Mouse (Mus musculus): ENCODE data around the gene A3galt2. TPM values are rescaled to one million over a fixed set of nuclear protein-coding genes. Genes with fewer than 3 reads are reported as not detected.
A peak's percentile ranks its signal among the peaks of the same experiment; 100 is the strongest.

The A3galt2 gene
- polyA plus RNA-seq, 1 experiment from 2014 or later: 0.11 TPM

DNA sequence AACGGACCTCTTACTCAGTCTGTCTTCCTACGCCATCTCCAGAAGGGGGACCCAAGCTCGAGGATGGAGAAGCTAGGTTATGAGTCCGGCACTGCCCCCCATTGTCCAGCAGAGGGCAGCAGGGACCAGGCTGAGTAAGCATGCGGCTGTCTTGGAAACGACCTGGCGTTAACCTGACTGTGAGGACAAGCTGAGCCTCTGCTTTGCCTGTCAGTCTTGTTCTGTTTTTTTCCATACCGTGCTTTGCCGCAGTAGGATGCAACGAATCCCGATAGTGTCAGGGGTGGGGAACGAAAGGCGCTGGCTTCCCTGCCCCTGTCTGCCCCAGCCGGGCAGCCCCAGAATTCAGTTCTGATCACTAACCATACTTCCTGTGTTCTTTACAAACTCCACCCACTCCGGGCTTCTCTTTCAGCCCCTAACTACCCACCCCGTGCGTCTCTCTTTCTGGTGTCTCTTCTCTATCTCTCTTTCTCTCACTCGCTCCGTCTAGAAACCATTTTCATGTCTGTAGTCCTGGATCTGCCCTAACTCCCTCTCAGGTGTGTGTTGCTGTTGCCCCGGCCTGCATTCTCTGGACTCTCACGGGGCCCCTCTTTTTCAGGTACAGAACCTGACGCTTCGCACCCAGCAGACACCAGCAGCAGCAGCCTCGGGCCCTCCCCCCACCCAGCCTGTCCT lies 43.6 kb upstream of the A3galt2 start:
- Histone ChIP-seq H3K27ac (replicated peaks; ENCODE audit: low read depth, low read length) (no peak overlapping the region), H3K9me3 (replicated peaks; ENCODE audit: control insufficient read depth, low read length) (no peaks in the 10 kb centered on the region), H3K27me3 (ENCODE audit: control insufficient read depth, insufficient read depth, low read length) (no peaks in the 10 kb centered on the region), H3K4me3 (ENCODE audit: low read depth, low read length) (peak overlapping the region; percentile 9), H3K9ac (replicated peaks; ENCODE audit: low read length) (peak overlapping the region; percentile 45; the same call in 1 of the 2 replicates), H3K36me3 (replicated peaks; ENCODE audit: control insufficient read depth, insufficient read depth, low read depth, low read length) (no peaks in the 10 kb centered on the region), H3K4me1 (ENCODE audit: control insufficient read depth, insufficient read depth, low read length) (peaks cover 15% of the 10 kb centered on the region), H3K4me2 (ENCODE audit: low read depth, low read length) (peak overlapping the region; percentile 44)
- 3% methylated on average over 24 of the region's 24 CpGs for WGBS
- peak; percentile 96 for DNase-seq (ENCODE audit: low spot score)
- no peak; the same call in 1 of the 2 replicates for ATAC-seq (replicated peaks; ENCODE audit: insufficient number of reproducible peaks, low FRiP score, low TSS enrichment, low read depth)

DNA sequence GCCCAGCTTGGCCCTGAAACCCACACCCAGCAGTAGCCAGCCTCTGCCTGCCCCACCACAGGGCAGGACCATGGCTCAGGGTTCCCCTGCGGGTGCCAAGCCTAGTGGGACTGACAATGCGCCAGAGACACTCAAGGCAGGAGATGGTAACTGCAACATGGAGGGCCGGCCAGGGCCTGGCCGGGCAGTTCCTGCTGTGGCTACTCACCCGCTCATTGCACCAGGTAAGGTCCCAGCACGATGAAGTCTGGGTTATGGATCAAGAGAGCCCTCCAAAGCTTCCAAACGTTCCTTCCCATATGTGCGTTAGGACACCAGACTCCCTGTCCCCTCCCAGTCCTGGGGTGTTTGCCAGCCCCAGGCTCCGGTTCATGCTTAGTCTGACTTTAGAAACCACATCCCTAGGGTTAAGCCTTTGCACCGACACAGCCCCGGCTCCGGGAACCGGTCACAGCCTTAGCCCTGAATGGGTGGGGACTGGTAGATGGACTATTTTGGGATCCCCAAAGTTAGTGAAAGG lies 43.0 kb upstream of the A3galt2 start:
- DNase-seq (ENCODE audit: low spot score) (no peak), ATAC-seq (replicated peaks; ENCODE audit: insufficient number of reproducible peaks, low FRiP score, low TSS enrichment, low read depth) (no peak)
- Histone ChIP-seq H3K36me3 (replicated peaks; ENCODE audit: control insufficient read depth, insufficient read depth, low read depth, low read length) (no peaks in the 10 kb centered on the region), H3K4me1 (ENCODE audit: control insufficient read depth, insufficient read depth, low read length) (peaks cover 15% of the 10 kb centered on the region), H3K27ac (replicated peaks; ENCODE audit: low read depth, low read length) (no peak overlapping the region), H3K4me3 (ENCODE audit: low read depth, low read length) (peak overlapping the region; percentile 9; the same call in 1 of the 2 replicates), H3K27me3 (ENCODE audit: control insufficient read depth, insufficient read depth, low read length) (no peaks in the 10 kb centered on the region), H3K4me2 (ENCODE audit: low read depth, low read length) (peak overlapping the region; percentile 44), H3K9ac (replicated peaks; ENCODE audit: low read length) (peak overlapping the region; percentile 45; the same call in 1 of the 2 replicates), H3K9me3 (replicated peaks; ENCODE audit: control insufficient read depth, low read length) (no peaks in the 10 kb centered on the region)
- 33% methylated on average over 13 of the region's 13 CpGs for WGBS

GRCm38 (mm10) chr4:128712941-128713340 lies 42.2 kb upstream of the A3galt2 start:
- H3K4me2 ChIP-seq (ENCODE audit: low read depth, low read length): no peak overlapping the region
- H3K4me1 ChIP-seq (ENCODE audit: control insufficient read depth, insufficient read depth, low read length): peaks cover 15% of the 10 kb centered on the region
- no peak overlapping the region for H3K27ac ChIP-seq (replicated peaks; ENCODE audit: low read depth, low read length)

DNA sequence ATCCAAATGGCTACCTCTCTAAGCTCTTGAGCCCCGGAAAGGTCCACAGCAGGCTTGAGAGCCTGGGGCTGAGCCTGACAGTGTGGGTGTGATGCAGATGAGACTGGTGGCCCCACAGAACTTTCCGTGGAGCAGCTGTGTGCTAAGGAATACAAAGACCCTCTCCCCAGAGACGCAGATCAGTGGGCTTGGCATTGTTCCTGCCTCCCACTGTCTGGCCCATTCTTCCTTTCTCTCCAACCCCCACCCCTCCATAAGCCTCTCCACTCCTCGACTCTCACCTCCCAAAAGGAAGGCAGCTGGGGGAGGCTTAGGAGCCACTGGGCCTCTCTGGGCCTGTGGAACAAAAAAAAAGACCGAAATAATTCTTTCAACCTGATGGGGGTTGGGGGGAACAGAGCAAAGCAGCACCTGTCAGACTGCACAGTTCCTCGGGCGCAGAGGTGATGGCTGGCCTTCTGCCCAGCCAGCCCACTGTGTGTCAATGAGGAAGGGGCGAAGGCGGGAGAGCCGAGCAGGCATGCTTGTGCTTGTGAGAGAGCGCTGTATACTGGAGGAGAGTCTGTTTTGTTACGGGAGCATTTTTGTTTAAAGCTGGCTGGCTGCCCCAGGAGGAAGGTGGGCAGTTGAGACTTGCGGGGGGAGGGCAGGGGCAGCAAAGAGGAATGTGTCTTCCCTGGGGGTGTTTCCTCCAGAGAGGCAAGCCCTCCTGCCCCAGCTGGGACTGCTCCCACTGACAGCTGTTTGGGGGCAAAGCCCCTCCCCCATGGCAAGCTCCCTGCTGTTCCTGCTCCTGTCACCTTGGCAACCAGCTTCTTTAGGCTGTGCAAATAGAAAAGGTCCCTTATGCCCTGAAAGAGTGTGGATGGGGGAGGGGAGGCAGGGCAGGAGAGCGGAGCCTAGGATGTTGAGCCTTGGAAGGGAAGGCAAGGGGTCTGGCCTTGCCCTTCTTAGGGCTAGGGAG lies 39.6 kb upstream of the A3galt2 start:
- peak; percentile 95 for DNase-seq (ENCODE audit: low spot score)
- WGBS: 5% methylated on average over 14 of the region's 14 CpGs

More at GRCm38 (mm10) chr4:128712941-128713340, 42.2 kb upstream of the A3galt2 start:
- Histone ChIP-seq H3K9ac (replicated peaks; ENCODE audit: low read length) (no peak overlapping the region), H3K27me3 (ENCODE audit: control insufficient read depth, insufficient read depth, low read length) (no peaks in the 10 kb centered on the region), H3K36me3 (replicated peaks; ENCODE audit: control insufficient read depth, insufficient read depth, low read depth, low read length) (no peaks in the 10 kb centered on the region), H3K4me3 (ENCODE audit: low read depth, low read length) (no peak overlapping the region), H3K9me3 (replicated peaks; ENCODE audit: control insufficient read depth, low read length) (no peaks in the 10 kb centered on the region)
- 72% methylated on average over 6 of the region's 6 CpGs for WGBS
- ATAC-seq (replicated peaks; ENCODE audit: insufficient number of reproducible peaks, low FRiP score, low TSS enrichment, low read depth): no peak
- no peak for DNase-seq (ENCODE audit: low spot score)

GRCm38 (mm10) chr4:128716279-128716678 lies 38.9 kb upstream of the A3galt2 start:
- no peak for ATAC-seq (replicated peaks; ENCODE audit: insufficient number of reproducible peaks, low FRiP score, low TSS enrichment, low read depth)
- Histone ChIP-seq H3K9ac (replicated peaks; ENCODE audit: low read length) (peak overlapping the region; percentile 50; the same call in 1 of the 2 replicates), H3K9me3 (replicated peaks; ENCODE audit: control insufficient read depth, low read length) (no peaks in the 10 kb centered on the region), H3K27me3 (ENCODE audit: control insufficient read depth, insufficient read depth, low read length) (no peaks in the 10 kb centered on the region), H3K4me3 (ENCODE audit: low read depth, low read length) (no peak overlapping the region), H3K4me2 (ENCODE audit: low read depth, low read length) (peak overlapping the region; percentile 17), H3K27ac (replicated peaks; ENCODE audit: low read depth, low read length) (peak overlapping the region; percentile 77), H3K4me1 (ENCODE audit: control insufficient read depth, insufficient read depth, low read length) (peaks cover 12% of the 10 kb centered on the region), H3K36me3 (replicated peaks; ENCODE audit: control insufficient read depth, insufficient read depth, low read depth, low read length) (no peaks in the 10 kb centered on the region)
- DNase-seq (ENCODE audit: low spot score): no peak
- 8% methylated on average over 4 of the region's 4 CpGs for WGBS

More for the DNA sequence above, 39.6 kb upstream of the A3galt2 start:
- Histone ChIP-seq H3K27me3 (ENCODE audit: control insufficient read depth, insufficient read depth, low read length) (no peaks in the 10 kb centered on the region), H3K4me3 (ENCODE audit: low read depth, low read length) (no peak overlapping the region), H3K9ac (replicated peaks; ENCODE audit: low read length) (peak overlapping the region; percentile 50), H3K27ac (replicated peaks; ENCODE audit: low read depth, low read length) (peak overlapping the region; percentile 77), H3K4me1 (ENCODE audit: control insufficient read depth, insufficient read depth, low read length) (peaks cover 15% of the 10 kb centered on the region), H3K9me3 (replicated peaks; ENCODE audit: control insufficient read depth, low read length) (no peaks in the 10 kb centered on the region), H3K36me3 (replicated peaks; ENCODE audit: control insufficient read depth, insufficient read depth, low read depth, low read length) (no peaks in the 10 kb centered on the region), H3K4me2 (ENCODE audit: low read depth, low read length) (peak overlapping the region; percentile 17)
- ATAC-seq (replicated peaks; ENCODE audit: insufficient number of reproducible peaks, low FRiP score, low TSS enrichment, low read depth): peak; percentile 89

DNA sequence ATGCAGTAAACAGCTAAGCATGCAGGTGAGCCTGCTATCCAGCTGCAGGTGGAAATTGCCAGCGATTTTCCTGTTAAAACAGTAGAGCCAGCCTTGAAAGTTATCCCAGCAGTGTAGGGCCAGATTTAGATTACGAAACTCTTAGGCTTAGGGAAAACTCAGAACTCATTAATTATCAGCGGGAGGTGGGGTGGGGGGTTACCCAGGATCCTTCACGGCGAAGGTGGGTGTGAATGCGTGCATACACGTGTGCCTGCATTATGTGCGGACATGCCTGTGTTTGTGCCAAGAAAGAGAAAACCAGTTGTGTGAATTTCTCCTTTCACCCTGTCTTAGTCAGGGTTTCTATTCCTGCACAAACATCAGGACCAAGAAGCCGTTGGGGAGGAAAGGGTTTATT lies 38.4 kb upstream of the A3galt2 start:
- Histone ChIP-seq H3K36me3 (replicated peaks; ENCODE audit: control insufficient read depth, insufficient read depth, low read depth, low read length) (no peaks in the 10 kb centered on the region), H3K4me2 (ENCODE audit: low read depth, low read length) (no peak overlapping the region; the same call in 1 of the 2 replicates), H3K27me3 (ENCODE audit: control insufficient read depth, insufficient read depth, low read length) (no peaks in the 10 kb centered on the region), H3K9ac (replicated peaks; ENCODE audit: low read length) (peak overlapping the region; percentile 25; the same call in 1 of the 2 replicates), H3K27ac (replicated peaks; ENCODE audit: low read depth, low read length) (peak overlapping the region; percentile 77), H3K9me3 (replicated peaks; ENCODE audit: control insufficient read depth, low read length) (no peaks in the 10 kb centered on the region), H3K4me1 (ENCODE audit: control insufficient read depth, insufficient read depth, low read length) (peaks cover 12% of the 10 kb centered on the region), H3K4me3 (ENCODE audit: low read depth, low read length) (no peak overlapping the region)
- ATAC-seq (replicated peaks; ENCODE audit: insufficient number of reproducible peaks, low FRiP score, low TSS enrichment, low read depth) (no peak), DNase-seq (ENCODE audit: low spot score) (no peak)
- WGBS: 45% methylated on average over 9 of the region's 9 CpGs

DNA sequence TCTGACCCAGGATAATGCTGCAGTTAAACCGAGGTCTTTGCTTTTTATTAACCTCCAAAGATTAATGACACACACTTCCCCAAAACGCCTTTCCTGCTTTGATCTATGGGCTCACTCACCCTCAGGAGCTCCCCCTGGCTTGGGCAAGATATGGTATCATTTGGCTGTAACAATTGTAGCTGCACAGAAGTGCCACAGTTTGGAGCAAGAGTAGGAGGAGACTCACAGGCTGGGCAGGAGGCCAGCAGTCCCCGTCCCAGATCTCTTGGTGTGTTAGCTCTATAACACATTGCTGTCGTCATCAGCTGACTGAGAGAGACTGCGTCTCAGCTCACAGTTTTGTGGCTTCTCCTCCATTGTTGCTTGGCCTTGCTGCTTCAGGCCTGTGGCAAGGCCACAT lies 35.1 kb upstream of the A3galt2 start:
- DNase-seq (ENCODE audit: low spot score) (no peak), ATAC-seq (replicated peaks; ENCODE audit: insufficient number of reproducible peaks, low FRiP score, low TSS enrichment, low read depth) (no peak)
- WGBS: 52% methylated on average over 5 of the region's 5 CpGs
- Histone ChIP-seq H3K27me3 (ENCODE audit: control insufficient read depth, insufficient read depth, low read length) (no peaks in the 10 kb centered on the region), H3K9ac (replicated peaks; ENCODE audit: low read length) (no peak overlapping the region), H3K36me3 (replicated peaks; ENCODE audit: control insufficient read depth, insufficient read depth, low read depth, low read length) (no peaks in the 10 kb centered on the region), H3K9me3 (replicated peaks; ENCODE audit: control insufficient read depth, low read length) (no peaks in the 10 kb centered on the region), H3K4me3 (ENCODE audit: low read depth, low read length) (no peak overlapping the region), H3K4me2 (ENCODE audit: low read depth, low read length) (no peak overlapping the region), H3K4me1 (ENCODE audit: control insufficient read depth, insufficient read depth, low read length) (peaks cover 10% of the 10 kb centered on the region), H3K27ac (replicated peaks; ENCODE audit: low read depth, low read length) (no peak overlapping the region)
